Mouse (Mus musculus) liver, embryonic 14.5 days (tissue): ENCODE results near the gene Uhmk1. TPM values are rescaled to one million over a fixed set of nuclear protein-coding genes. Genes with fewer than 3 reads are reported as not detected.

ENCODE experiments used
- ATAC-seq: fragments of 200-750 bp; cut with Nextera tagmentation; 2 replicates; pipeline ENCODE4 v1.8.0; 2017; ENCODE audit warnings: moderate number of reproducible peaks, mild to moderate bottlenecking, moderate library complexity; ENCODE audit not compliant: insufficient read depth
- DNase-seq, 3 experiments: peaks; one replicate each; pipeline ENCODE4 v3.0.0-alpha.2; 2012 to 2013; ENCODE audit warnings: low read depth in 3 of 3, low spot score in 3 of 3
- H3K27ac ChIP-seq: fragments of 300-500 bp; sonication (generic); 2 replicates; pipeline ENCODE4 v1.5.1; 2014; ENCODE audit warnings: moderate library complexity, mild to moderate bottlenecking, control low read depth, inconsistent platforms
- H3K27me3 ChIP-seq: fragments of 300-500 bp; sonication (generic); 2 replicates; pipeline ENCODE4 v1.6.1; 2014; ENCODE audit warnings: mild to moderate bottlenecking, low read length, moderate library complexity; ENCODE audit not compliant: control insufficient read depth, insufficient read depth
- H3K36me3 ChIP-seq: fragments of 300-500 bp; sonication (generic); replicated peaks from 2 replicates; pipeline ENCODE4 v1.6.1; 2014; ENCODE audit warnings: low read depth; ENCODE audit not compliant: control insufficient read depth, insufficient read depth
- H3K4me1 ChIP-seq, 2 experiments: fragments of 200-500 bp in 1 of 2; fragments of 300-500 bp in 1 of 2; sonication (generic) in 1 of 2; replicated peaks; 2 replicates each; pipeline ENCODE4 v1.6.1; 2012 to 2014; ENCODE audit warnings: antibody characterized with exemption in 1 of 2, inconsistent platforms in 1 of 2, low read length in 1 of 2; ENCODE audit not compliant: control insufficient read depth in 2 of 2, insufficient read depth in 2 of 2
- H3K4me2 ChIP-seq: fragments of 300-500 bp; sonication (generic); 2 replicates; pipeline ENCODE4 v1.6.1; 2014; ENCODE audit warnings: low read depth, mild to moderate bottlenecking, control low read depth, moderate library complexity
- H3K4me3 ChIP-seq, 2 experiments: fragments of 200-500 bp in 1 of 2; fragments of 300-500 bp in 1 of 2; sonication (generic) in 1 of 2; 2 replicates each; pipeline ENCODE4 v1.5.1; 2012 to 2014; ENCODE audit warnings: low read depth in 2 of 2, low read length in 2 of 2, mild to moderate bottlenecking in 2 of 2, control low read depth in 1 of 2, inconsistent platforms in 1 of 2, moderate library complexity in 1 of 2; ENCODE audit not compliant: insufficient read depth in 1 of 2
- H3K9ac ChIP-seq: fragments of 300-500 bp; sonication (generic); replicated peaks from 2 replicates; pipeline ENCODE4 v1.6.1; 2014; ENCODE audit warnings: mild to moderate bottlenecking, control low read depth, moderate library complexity
- H3K9me3 ChIP-seq: fragments of 300-500 bp; sonication (generic); 2 replicates; pipeline ENCODE4 v1.6.1; 2016; ENCODE audit warnings: low read length, mixed read lengths; ENCODE audit not compliant: control insufficient read depth
- CTCF ChIP-seq: IDR thresholded peaks from 2 replicates; pipeline ENCODE4 v1.5.1; 2016; ENCODE audit warnings: antibody characterized with exemption, low read depth, control low read depth
- EP300 ChIP-seq: IDR thresholded peaks from 2 replicates; pipeline ENCODE4 v1.6.1; 2016; ENCODE audit warnings: antibody characterized with exemption, low read depth
- WGBS: fragments of 180-500 bp; shearing (Covaris S2); extraction: QIAGEN DNeasy Blood & Tissue Kit; methylation state at CpG from one replicate; pipeline ENCODE4 v1.1.7; 2014; ENCODE audit not compliant: insufficient replicate concordance; 5-methylcytosine and 5-hydroxymethylcytosine counted together
- polyA plus RNA-seq, 2 experiments: library from polyadenylated mRNA; depleted of rRNA in 1 of 2; stranded (reverse) in 1 of 2; unstranded in 1 of 2; fragments of >200 nt; fragmentation: Nextera tagmentation in 1 of 2; extraction: Ambion mirVana in 1 of 2; gene quantifications; 2 replicates each; pipeline versions ENCODE4 v1.2.1 to v1.2.3; 2012 to 2014

Uhmk1 gene
- polyA plus RNA-seq, 2 experiments = 8.4 to 9.3 TPM

GRCm38 (mm10) chr1:170176661-170177239 is 38.4 kb downstream of the Uhmk1 start:
- ATAC-seq = no peak
- Histone ChIP-seq H3K9me3 (no peaks in the 10 kb centered on the region), H3K4me3 (no peak overlapping the region), H3K4me2 (peak overlapping the region; percentile 52), H3K27me3 (no peaks in the 10 kb centered on the region), H3K27ac (peak overlapping the region; percentile 95), H3K4me1 (peaks cover 24 to 29% of the 10 kb centered on the region in 2 experiments), H3K9ac (no peak overlapping the region), H3K36me3 (no peaks in the 10 kb centered on the region)
- peak; percentile 80 for TF ChIP-seq EP300
- TF ChIP-seq CTCF = no peak
- WGBS = 32% methylated on average over 8 of the region's 8 CpGs
- peak; percentile 49 to 59 (median 49) for DNase-seq

DNA sequence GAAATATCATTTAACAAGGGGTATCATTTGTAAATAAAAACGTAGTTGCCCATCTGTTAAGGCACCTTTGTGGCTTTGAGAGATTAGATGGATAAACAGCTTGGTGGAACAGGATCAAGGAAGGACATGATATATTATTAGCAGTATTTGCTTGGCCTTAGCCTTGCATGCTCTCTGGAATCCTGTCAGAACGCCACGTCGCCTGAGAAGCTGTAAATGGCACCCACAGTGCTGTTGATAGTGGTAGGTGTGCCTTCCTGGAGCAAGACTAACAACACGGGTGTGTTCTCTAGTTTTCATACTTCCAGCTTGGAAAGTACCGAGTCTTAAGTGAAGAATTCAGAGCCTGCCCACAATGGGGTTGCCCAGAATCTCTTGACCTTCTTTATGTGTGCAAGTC is 39.3 kb downstream of the Uhmk1 start:
- Histone ChIP-seq H3K36me3 (no peaks in the 10 kb centered on the region), H3K27ac (peak overlapping the region; percentile 95), H3K4me1 (peaks cover 24 to 29% of the 10 kb centered on the region in 2 experiments), H3K27me3 (no peaks in the 10 kb centered on the region), H3K4me2 (peak overlapping the region; percentile 98), H3K9ac (peak overlapping the region; percentile 81), H3K9me3 (no peaks in the 10 kb centered on the region), H3K4me3 (peak overlapping the region in 1 of 2 experiments; percentile 97; a peak in 2 of 4 replicates)
- DNase-seq (peak in 2 of 3 experiments; percentile 24 to 26), ATAC-seq (no peak)
- TF ChIP-seq CTCF (no peak), EP300 (no peak)
- WGBS = 19% methylated on average over 6 of the region's 6 CpGs

GRCm38 (mm10) chr1:170174814-170175332 is 40.3 kb downstream of the Uhmk1 start, which contains the start of gene Uap1:
TSS of gene Uap1 (minus strand) at chr1:170174957.
- ATAC-seq = peak; percentile 95
- Histone ChIP-seq H3K4me2 (peak within 1 kb of the TSS; percentile 98), H3K9ac (peak within 1 kb of the TSS; percentile 94), H3K27ac (peak within 1 kb of the TSS; percentile 95), H3K4me3 (peak within 1 kb of the TSS; percentile 89 to 97), H3K27me3 (no peaks in the 10 kb centered on the region), H3K9me3 (no peaks in the 10 kb centered on the region), H3K4me1 (peaks cover 24 to 29% of the 10 kb centered on the region in 2 experiments), H3K36me3 (no peaks in the 10 kb centered on the region)
- DNase-seq = peak; percentile 94 to 98 (median 97)
- peak; percentile 17; the same call in 1 of the 2 replicates for TF ChIP-seq EP300
- peak; percentile 82 for TF ChIP-seq CTCF
- WGBS = under 1% methylated on average over 52 of the region's 52 CpGs

DNA sequence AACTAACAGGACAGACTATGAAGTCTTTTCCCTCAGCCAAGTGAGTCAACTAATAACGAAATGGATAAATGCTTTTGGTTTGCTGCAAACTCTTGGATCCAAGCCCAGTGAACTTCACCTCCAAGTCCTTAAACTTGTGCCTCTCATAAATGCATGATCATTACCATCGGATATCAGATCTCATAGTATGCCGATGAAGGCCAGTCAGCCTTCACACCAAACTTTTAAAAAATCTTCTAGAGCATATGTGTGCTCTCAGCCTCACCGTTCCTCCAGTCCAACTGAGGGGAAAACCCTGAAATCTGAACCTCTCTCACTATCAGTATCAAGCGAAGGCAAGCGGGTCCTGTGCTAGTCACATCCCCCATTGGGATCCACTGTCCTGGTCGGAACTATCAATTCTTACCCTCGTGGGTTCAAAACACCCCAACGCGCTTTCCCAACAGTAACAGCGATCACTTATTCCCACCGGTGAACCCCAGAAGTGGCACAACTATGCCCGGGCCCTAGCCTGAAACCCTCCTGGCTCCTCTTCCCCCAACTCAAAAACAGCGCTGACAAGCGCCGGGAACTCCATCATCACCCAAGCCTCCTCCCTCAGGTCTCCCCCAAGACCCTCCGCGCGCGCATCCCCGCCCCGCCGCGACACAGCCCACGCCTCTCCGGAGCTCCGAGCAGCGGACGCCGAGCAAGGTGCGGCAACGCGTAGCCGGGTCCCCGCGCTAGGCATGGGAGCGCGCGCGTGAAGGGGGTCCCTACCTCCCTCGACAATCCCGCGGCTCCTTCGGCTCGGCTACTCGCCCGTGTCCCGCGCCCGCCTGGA is 41.0 kb downstream of the Uhmk1 start:
- Histone ChIP-seq H3K4me1 (peaks cover 24 to 29% of the 10 kb centered on the region in 2 experiments), H3K27ac (peak overlapping the region; percentile 33), H3K27me3 (no peaks in the 10 kb centered on the region), H3K9ac (peak overlapping the region; percentile 94), H3K4me2 (peak overlapping the region; percentile 89), H3K36me3 (no peaks in the 10 kb centered on the region), H3K4me3 (peak overlapping the region; percentile 89 to 97), H3K9me3 (no peaks in the 10 kb centered on the region)
- TF ChIP-seq CTCF (no peak), EP300 (no peak)
- under 1% methylated on average over 50 of the region's 50 CpGs for WGBS
- peak; percentile 66 for ATAC-seq
- DNase-seq = peak; percentile 4 to 32 (median 12)
